Mouse (Mus musculus): ENCODE measurements around the gene Tut1. TPM values are rescaled to one million over a fixed set of nuclear protein-coding genes. Genes with fewer than 3 reads are reported as not detected.
A peak's percentile ranks its signal among the peaks of the same experiment; 100 is the strongest.
"Not testable (repeated sequence)": the region's sequence is repeated elsewhere in the genome, so short reads cannot be mapped to it uniquely, and the experiment has no call there.

Tut1 gene
- total RNA-seq, 2 experiments from 2014 or later: 18.7 to 20.1 TPM

GRCm38 (mm10) chr19:8941515-8942217, 12.0 kb upstream of the Tut1 start, which contains the start of gene Mta2:
Mta2 (plus strand) TSS chr19:8941875.
- intact Hi-C loops (cut with DNase I): no loop called here
- DNase-seq (ENCODE audit: low spot score in 2 of 2): peak; percentile 93 to 96

GRCm38 (mm10) chr19:8942276-8942964, 11.2 kb upstream of the Tut1 start:
- peak; percentile 53 to 59 for DNase-seq (ENCODE audit: low spot score in 2 of 2)
- intact Hi-C loops (cut with DNase I): no loop called here

- intact Hi-C loops (cut with DNase I): no loop called here
- DNase-seq (ENCODE audit: low spot score in 2 of 2): no peak
Observed at GRCm38 (mm10) chr19:8943047-8943446, 10.6 kb upstream of the Tut1 start.

GRCm38 (mm10) chr19:8944062-8944461, 9.6 kb upstream of the Tut1 start:
- intact Hi-C loops (cut with DNase I): no loop called here
- DNase-seq (ENCODE audit: low spot score in 2 of 2): no peak

GRCm38 (mm10) chr19:8944750-8945149, 8.9 kb upstream of the Tut1 start:
- no peak for DNase-seq (ENCODE audit: low spot score in 2 of 2)
- intact Hi-C loops (cut with DNase I): no loop called here

- DNase-seq (ENCODE audit: low spot score in 2 of 2): no peak
- intact Hi-C loops (cut with DNase I): no loop called here
Observed at GRCm38 (mm10) chr19:8945251-8945650, 8.4 kb upstream of the Tut1 start.

GRCm38 (mm10) chr19:8946929-8947328, 6.7 kb upstream of the Tut1 start:
- no peak for DNase-seq (ENCODE audit: low spot score in 2 of 2)
- intact Hi-C loops (cut with DNase I): no loop called here

- DNase-seq (ENCODE audit: low spot score in 2 of 2): no peak
- intact Hi-C loops (cut with DNase I): loop anchor here (5.0 kb wide), 1 partner anchor 53 kb away; the partner anchor contains the start of gene Ganab
Observed at GRCm38 (mm10) chr19:8950190-8950589, 3.5 kb upstream of the Tut1 start.

GRCm38 (mm10) chr19:8952241-8952640, 1.4 kb upstream of the Tut1 start:
- DNase-seq (ENCODE audit: low spot score in 2 of 2): no peak
- intact Hi-C loops (cut with DNase I): loop anchor here (5.0 kb wide), 1 partner anchor 55 kb away; the partner anchor contains the start of gene Ganab

GRCm38 (mm10) chr19:8954171-8954570, 524 bp downstream of the Tut1 start:
- intact Hi-C loops (cut with DNase I): loop anchor here (5.0 kb wide), 1 partner anchor 57 kb away; the partner anchor contains the start of gene Ganab
- DNase-seq (ENCODE audit: low spot score in 2 of 2): no peak

- intact Hi-C loops (cut with DNase I): no loop called here
- DNase-seq (ENCODE audit: low spot score in 2 of 2): no peak
Observed at GRCm38 (mm10) chr19:8962256-8962655, 8.6 kb downstream of the Tut1 start.

GRCm38 (mm10) chr19:8965075-8965474, 11.4 kb downstream of the Tut1 start:
- intact Hi-C loops (cut with DNase I): loop anchor here (5.0 kb wide), 1 partner anchor 128 kb away; the partner anchor contains the start of genes Bscl2 and Gng3
- no peak for DNase-seq (ENCODE audit: low spot score in 2 of 2)

- no peak for DNase-seq (ENCODE audit: low spot score in 2 of 2)
Observed at GRCm38 (mm10) chr19:8965771-8966170, 12.1 kb downstream of the Tut1 start.

GRCm38 (mm10) chr19:8966198-8966589, 12.5 kb downstream of the Tut1 start:
- intact Hi-C loops (cut with DNase I): loop anchor here (5.0 kb wide), 1 partner anchor 129 kb away; the partner anchor contains the start of genes Bscl2 and Gng3

More at GRCm38 (mm10) chr19:8965771-8966170, 12.1 kb downstream of the Tut1 start:
- intact Hi-C loops (cut with DNase I): loop anchor here (5.0 kb wide), 1 partner anchor 128 kb away; the partner anchor contains the start of genes Bscl2 and Gng3

GRCm38 (mm10) chr19:8966590-8967372, 13.1 kb downstream of the Tut1 start, which contains the start of gene Eef1g:
Eef1g (plus strand) TSS chr19:8967041.
- peak; percentile 99 to 100 for DNase-seq (ENCODE audit: low spot score in 2 of 2)
- intact Hi-C loops (cut with DNase I): loop anchor here (5.0 kb wide), 1 partner anchor 129 kb away; the partner anchor contains the start of genes Bscl2 and Gng3

More at GRCm38 (mm10) chr19:8966198-8966589, 12.5 kb downstream of the Tut1 start:
- no peak for DNase-seq (ENCODE audit: low spot score in 2 of 2)

- intact Hi-C loops (cut with DNase I): loop anchor here (5.0 kb wide), 1 partner anchor 130 kb away; the partner anchor contains the start of genes Bscl2 and Gng3
- no peak for DNase-seq (ENCODE audit: low spot score in 2 of 2)
Observed at GRCm38 (mm10) chr19:8967373-8967743, 13.7 kb downstream of the Tut1 start.

GRCm38 (mm10) chr19:8967893-8968292, 14.2 kb downstream of the Tut1 start:
- DNase-seq (ENCODE audit: low spot score in 2 of 2): no peak
- intact Hi-C loops (cut with DNase I): loop anchor here (5.0 kb wide), 1 partner anchor 131 kb away; the partner anchor contains the start of genes Bscl2 and Gng3

GRCm38 (mm10) chr19:8972491-8972890, 18.8 kb downstream of the Tut1 start:
- DNase-seq (ENCODE audit: low spot score in 2 of 2); intact Hi-C loops (cut with DNase I): not testable (repeated sequence)

- DNase-seq (ENCODE audit: low spot score in 2 of 2): no peak
- intact Hi-C loops (cut with DNase I): loop anchor here (5.0 kb wide), 2 partner anchors 108 to 138 kb away; no protein-coding TSS in a partner anchor
Observed at GRCm38 (mm10) chr19:8974638-8975037, 21.0 kb downstream of the Tut1 start.

Measured in left cerebral cortex, postnatal 25 days (tissue).